Mouse (Mus musculus) urinary bladder, postnatal 4 days (tissue): ENCODE measurements around the gene Nlrp6.

Source experiments
- DNase-seq, 2 experiments: peaks; one replicate each; pipeline ENCODE4 v3.0.0; 2021 to 2022; ENCODE audit warnings: low spot score in 2 of 2

The Nlrp6 gene

GRCm38 (mm10) chr7:140912846-140913482, 7.7 kb upstream of the Nlrp6 start:
- no peak for DNase-seq

DNA sequence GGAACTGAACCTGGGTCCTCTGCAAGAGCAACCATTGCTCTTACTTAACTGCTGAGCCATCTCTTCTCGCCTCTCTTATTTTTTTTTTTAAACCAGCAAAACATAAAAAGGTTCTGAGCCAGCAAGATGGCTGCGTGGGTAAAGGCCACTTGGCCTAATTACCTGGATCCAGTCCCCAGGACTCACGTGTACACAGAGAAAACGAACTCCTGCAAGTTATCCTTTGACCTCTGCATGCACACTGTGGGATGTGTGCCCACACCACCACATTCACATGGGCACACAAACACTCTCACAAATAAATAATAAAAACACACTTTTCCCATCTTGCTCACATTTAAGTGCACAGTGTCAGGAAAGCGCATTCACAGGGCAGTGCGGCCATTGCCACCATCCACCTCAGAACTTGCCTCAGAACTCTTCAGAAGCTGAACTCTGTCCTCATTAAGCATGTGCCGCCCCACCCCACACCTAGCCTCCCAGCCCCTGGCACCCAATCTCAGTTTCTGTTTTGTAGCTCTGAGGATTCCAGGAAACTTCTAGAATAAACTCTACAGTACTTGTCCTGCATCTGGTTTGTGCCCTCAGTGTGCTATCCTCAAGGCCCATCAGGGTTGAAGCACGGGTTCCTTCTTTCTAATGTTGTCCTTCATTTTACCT, 6.5 kb upstream of the Nlrp6 start:
- DNase-seq, result no peak

GRCm38 (mm10) chr7:140919911-140920310, 791 bp upstream of the Nlrp6 start:
- DNase-seq, result no peak

DNA sequence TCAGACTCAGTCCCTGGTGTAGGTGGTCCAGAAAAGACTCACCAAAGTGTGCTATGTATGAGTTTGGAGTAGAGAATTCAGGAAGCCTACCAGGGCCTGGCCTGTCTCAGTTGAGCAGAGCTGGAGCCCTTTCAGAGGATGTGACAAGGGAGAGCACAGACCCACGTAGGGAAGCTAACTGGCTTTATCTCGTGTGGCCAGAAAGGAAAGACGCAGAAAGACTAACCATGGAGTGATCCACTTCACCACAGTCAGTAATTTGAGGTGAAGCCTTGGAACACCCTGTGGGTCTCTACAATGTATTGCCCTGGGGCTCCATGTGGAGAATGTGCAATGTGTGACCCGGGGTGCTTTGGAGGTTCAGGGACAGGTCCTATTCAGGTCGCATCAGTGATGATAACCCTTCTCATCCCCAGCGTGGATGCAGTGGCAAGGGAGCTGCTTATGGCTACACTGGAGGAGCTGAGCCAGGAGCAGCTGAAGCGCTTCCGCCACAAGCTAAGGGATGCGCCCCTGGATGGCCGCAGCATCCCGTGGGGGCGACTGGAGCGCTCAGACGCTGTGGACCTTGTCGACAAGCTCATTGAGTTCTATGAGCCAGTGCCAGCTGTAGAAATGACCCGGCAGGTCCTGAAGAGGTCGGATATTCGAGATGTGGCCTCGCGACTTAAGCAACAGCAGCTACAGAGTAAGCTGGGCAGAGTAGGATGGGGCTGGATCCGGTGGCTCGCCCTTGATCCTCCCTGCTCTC, 698 bp downstream of the Nlrp6 start:
- no peak for DNase-seq

GRCm38 (mm10) chr7:140922398-140923069, 1.8 kb downstream of the Nlrp6 start:
- no peak for DNase-seq

DNA sequence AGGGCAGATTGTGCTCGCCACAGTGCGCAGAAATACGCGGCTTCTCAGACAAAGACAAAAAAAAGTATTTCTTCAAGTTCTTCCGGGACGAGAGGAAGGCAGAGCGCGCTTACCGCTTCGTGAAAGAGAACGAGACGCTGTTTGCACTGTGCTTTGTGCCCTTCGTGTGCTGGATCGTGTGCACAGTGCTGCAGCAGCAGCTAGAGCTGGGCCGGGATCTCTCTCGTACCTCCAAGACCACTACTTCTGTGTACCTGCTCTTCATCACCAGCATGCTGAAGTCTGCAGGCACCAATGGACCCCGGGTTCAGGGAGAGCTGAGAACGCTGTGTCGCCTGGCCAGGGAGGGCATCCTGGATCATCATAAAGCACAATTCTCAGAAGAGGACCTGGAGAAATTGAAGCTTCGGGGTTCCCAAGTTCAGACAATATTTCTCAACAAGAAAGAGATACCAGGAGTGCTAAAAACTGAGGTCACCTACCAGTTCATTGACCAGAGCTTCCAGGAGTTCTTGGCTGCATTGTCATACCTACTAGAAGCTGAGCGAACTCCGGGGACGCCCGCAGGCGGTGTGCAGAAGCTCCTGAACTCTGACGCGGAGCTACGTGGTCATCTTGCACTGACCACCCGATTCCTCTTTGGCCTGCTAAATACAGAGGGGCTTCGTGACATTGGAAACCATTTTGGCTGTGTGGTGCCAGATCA, 2.5 kb downstream of the Nlrp6 start:
- DNase-seq, result no peak

DNA sequence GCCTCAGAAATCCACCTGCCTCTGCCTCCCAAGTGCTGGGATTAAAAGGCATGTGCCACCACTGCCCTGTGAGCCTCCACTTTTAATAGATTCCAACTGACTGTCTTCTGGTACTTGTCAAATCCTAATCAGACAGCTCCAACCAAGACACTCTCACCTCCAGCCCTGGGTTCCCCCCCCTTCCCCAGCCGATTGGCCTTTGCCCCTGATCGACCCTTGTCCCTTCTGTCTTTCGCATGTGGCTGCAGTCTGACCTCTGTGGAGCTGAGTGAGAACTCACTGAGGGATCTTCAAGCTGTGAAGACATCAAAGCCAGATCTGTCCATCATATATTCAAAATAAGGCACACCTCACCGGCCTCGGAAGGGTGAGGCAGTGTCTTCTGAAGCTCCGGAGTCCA, 6.5 kb downstream of the Nlrp6 start:
- DNase-seq, result no peak

- DNase-seq, result no peak
Measured at GRCm38 (mm10) chr7:140938436-140938835, 17.7 kb downstream of the Nlrp6 start.

DNA sequence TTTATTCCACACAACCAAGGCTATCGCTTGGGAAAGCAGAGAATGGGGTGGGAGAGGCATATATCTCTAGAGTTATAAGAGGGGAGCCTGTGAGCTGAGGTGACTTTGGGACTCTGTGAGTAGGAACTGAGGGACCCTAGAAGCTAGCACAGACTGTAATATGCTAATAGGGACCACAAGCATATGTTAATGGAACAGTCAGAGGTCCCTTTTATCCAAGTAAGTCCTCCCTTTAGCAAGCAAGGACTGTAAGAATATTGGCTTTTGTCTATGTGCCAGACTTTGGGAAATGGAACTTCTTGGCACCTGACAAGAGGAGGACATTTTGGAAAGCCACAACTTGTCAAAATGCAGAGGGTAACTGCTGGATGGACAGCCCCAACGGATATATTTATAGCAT, 18.2 kb downstream of the Nlrp6 start:
- DNase-seq, result no peak

DNA sequence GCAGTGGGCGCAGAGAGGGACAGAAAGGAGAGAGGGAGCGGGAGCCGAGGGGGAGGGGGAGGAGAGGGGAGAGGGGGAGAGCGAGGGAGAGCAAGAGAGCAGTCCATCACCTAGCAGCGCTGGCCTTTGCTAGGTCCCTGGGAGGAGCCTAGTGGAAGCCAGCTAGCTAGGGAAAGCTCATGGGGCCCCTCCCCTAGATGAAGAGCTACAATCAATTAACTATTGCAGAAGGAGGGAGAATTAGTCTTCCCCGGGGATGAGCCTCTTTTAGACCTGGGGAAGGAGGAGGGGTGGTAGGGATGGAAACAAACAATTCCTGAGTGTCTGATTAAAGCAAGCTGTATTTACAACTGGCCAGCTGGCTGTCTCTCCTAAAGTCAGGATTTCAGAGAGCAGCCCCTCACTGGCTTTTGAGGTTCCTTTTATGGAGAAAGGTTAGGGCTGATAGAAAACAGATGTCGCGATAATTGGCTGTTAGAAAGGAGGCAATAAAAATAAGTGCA, 19.0 kb downstream of the Nlrp6 start:
- peak in 1 of 2 experiments; percentile 60 for DNase-seq

- DNase-seq, result peak; percentile 85 to 89
Measured at GRCm38 (mm10) chr7:140941222-140942051, 20.7 kb downstream of the Nlrp6 start, which contains the start of gene Pgghg. Pgghg (plus strand) TSS chr7:140941391.

- no peak for DNase-seq
Measured at GRCm38 (mm10) chr7:140942341-140942740, 21.6 kb downstream of the Nlrp6 start.

- no peak for DNase-seq
Measured at GRCm38 (mm10) chr7:140942811-140943210, 22.1 kb downstream of the Nlrp6 start.

DNA sequence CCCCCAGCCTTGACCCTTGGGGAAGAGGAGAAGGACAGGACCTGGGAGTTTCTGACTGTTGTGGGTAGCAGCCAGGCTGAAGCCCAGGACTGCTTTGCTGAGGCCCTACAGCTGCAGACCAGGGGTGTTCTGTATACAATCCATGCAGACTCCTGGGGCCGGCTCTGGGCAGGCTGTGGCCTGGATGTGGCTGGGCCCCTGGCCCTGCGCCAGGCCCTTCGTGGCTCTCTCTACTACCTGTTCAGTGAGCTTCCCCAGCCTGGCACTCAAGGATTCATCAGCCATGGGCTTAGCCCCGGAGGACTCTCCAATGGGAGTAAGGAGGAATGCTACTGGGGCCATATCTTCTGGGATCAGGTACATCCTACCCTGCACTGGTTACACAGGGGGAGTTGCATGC, 22.7 kb downstream of the Nlrp6 start:
- no peak for DNase-seq

- DNase-seq, result no peak
Measured at GRCm38 (mm10) chr7:140944236-140944635, 23.5 kb downstream of the Nlrp6 start.

- no peak for DNase-seq
Measured at GRCm38 (mm10) chr7:140945247-140945646, 24.5 kb downstream of the Nlrp6 start.

DNA sequence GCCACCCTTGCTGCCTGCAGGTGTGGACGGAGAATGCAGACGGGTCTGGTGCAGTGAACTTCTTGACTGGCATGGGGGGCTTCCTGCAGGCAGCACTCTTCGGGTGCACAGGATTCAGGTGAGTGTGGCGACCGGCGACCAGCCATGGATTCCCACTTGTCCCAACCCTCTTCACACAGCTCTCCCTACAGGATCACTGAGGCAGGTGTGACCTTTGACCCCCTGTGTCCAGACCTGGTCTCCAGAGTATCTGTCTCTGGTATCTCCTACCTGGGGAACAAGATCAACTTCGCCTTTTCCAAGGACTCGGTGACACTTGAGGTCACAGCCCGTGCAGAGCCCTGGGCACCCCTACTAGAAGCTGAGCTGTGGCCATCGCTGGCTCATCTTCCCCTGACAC, 25.6 kb downstream of the Nlrp6 start:
- DNase-seq, result no peak

DNA sequence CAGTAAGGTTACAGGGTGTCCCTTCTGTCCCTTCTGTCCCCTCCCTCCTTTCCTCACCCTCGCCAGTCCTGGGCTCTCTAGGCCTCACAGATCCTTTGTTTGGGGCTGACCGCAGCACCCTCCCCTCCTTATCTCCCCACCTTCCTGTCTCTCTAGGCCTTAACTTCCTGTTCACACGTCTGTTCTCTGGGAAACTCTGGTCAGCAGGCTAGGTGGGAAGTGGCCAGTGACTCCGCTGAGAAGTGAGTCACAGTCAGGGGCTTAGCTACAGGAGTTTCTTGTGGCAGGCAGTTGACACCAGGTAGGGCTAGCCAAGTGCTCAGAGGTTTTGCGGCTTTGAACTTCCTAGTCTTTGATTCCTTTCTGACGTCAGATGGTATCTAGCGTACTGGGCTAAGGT, 26.3 kb downstream of the Nlrp6 start:
- DNase-seq, result no peak

DNA sequence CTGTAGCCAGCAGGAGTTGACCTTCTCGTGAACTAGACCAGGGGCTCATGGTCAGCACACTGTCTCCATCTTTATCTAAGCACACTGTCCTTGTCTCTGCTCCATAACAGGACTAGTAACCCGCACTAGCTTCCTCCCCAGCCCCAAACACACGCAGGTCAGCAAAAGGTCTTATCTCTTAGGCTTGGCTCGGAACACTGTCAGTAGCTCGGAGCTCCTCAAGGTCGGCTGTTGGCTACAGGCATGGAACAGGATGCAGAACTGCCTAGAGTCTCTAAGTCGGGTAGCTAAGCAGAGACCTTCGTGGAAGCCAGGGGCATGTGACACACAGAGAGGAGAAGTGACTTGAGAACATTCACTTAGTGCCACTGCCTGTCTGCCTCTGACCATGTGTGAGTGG, 27.5 kb downstream of the Nlrp6 start:
- DNase-seq, result no peak

GRCm38 (mm10) chr7:140949255-140949654, 28.6 kb downstream of the Nlrp6 start:
- no peak for DNase-seq
